Mouse (Mus musculus): Measurements from ENCODE around the gene Flna. TPM values are rescaled to one million over a fixed set of nuclear protein-coding genes. Genes with fewer than 3 reads are reported as not detected.
"Not testable (repeated sequence)": the region's sequence is repeated elsewhere in the genome, so short reads cannot be mapped to it uniquely, and the experiment has no call there.

The Flna gene
- total RNA-seq, 4 experiments from 2014 or later, result 59.1 to 98.9 (median 79.2) TPM

DNA sequence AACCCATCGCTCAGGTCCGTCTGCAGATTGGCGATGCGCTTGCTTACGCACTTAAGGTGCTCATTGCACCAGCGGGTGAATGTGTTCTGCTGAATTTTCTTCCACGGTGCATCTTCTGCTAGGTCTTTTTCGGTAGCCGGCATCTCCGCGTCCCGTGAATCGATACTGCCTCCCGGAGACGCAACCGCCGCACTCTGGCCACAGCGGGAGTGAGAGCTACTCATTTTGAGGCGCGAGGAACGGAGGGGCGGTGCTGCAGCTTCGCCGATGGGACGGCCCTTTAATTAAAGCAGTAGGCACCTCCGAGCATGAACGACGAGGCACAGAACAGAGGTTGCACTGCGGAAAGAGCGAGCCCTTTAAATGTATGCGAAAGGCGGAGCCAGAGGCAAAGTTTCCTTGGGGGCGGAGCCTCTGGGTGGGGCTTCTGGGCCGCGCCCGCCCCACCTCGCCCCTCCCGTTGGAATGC is 3.4 kb downstream of the Flna start:
- peak; percentile 89 for DNase-seq (ENCODE audit: low spot score)

DNA sequence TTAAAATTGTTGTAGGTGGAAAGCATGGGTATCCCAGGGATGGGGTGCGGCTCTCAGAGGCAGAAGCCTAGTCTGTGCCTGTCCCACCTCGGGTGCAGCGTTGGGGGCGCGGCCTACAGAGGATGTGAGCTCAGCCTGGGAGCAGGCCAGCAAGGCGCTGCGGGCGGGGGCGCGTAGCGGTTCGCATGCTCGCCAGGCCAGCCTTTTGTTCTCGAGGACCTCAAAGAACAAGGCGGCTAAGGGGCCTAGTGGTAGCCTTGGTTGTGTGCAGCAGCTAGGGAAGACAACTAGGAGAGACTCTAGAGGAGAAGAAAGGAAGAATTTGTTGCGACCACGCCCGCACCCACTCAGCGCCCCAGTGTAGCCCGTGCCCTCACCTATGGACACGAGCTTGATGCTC is 3.9 kb downstream of the Flna start:
- DNase-seq (ENCODE audit: low spot score), result peak; percentile 82

DNA sequence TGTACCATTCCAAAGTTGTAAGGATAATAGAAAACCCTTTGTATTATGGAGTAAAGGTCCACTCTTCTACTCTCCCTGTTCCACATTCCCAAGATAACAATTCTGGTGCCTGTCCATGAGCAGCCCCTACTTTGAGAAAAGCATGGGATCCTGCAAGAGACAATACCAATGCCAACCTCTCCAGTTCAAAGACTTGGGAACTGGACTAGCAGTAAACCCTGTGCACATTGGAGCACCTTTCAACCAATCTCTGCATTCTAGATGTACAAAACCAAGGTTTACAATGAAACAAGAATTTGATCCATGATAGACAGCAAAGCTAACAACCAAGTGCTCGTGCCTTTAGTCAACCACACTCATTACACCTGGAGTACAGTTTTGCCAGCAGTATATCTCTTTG is 4.5 kb downstream of the Flna start:
- no peak for DNase-seq (ENCODE audit: low spot score)

DNA sequence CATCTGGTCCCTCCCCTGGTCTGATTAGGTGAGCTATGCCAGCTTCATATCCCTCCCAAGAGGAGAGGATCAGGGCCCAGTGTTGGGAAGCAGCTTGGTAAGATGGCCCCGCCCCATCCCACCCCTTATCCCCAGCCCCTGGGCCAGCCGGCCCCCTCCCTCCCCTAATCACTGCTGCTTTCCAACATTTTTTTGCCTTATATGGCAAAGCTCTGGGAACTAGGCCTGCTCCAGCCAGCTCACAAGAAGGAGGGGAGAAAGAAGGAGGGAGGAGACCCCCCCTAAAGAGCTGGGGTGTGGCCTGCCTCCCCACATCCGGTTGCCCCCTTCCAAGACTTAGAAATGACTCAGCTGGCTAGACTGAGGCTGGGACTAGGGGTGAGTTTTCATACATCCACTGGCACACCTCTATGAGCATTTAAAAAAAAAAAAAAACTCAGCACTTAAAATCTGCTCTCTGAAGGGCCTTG is 5.0 kb downstream of the Flna start:
- DNase-seq (ENCODE audit: low spot score), result peak; percentile 71

DNA sequence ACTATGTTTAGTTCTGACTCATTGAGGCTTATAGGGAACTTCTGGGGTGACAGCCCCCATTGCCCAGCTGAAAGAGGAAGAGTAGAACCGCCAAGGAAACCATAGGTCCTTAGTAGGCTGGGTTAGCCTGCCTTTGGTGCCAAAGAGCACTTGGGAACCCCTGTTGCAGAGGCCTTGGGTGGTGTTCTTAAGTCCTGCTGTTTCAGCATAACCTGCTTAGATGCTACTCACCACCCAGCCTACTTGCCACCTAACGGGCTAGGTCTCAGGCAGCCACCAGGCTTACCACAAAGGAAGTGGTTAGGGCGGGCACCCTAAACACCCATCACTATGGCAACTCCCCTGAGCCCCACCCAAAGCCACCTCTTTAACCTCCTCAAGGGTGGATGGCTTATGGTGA is 5.8 kb downstream of the Flna start:
- no peak for DNase-seq (ENCODE audit: low spot score)

DNA sequence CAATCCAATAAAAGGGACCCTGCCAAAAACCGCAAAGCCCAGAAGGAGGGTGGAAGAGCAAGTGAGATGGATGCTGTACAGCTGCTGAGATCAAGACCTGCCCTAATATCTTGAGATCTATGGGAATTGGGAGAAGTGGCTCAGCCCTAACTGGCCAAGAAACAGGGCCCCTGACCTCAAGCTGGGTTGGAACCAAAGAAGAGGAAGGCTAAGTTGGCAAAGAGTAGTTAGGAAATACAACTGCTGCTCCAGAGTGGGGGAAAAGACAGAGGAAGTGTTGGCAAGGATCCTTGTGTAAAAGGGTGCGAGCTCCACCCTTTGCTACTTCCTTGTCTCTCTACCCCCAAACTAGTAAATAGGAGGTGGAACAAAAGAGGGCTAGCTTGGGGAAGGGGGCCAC is 6.2 kb downstream of the Flna start:
- no peak for DNase-seq (ENCODE audit: low spot score)

DNA sequence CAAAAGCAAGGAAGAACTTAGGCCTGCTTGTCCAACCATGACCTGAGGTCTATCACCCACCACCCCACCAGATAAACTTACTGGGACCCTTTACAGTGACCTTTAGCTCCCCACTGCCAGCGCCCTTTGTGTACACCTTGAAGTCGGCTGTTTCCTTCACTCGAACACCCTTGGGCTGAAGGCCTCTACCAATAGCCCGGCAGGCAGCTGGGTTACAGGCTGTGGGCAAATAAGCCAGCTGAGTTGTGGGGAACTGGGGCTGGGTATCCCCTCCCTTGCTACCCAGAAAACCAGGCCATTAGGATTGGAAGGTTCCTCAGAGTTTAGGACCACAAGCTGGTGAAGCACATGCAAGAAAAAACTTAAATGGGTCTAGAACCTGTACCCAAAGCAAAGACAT is 9.3 kb downstream of the Flna start:
- DNase-seq (ENCODE audit: low spot score), result no peak

DNA sequence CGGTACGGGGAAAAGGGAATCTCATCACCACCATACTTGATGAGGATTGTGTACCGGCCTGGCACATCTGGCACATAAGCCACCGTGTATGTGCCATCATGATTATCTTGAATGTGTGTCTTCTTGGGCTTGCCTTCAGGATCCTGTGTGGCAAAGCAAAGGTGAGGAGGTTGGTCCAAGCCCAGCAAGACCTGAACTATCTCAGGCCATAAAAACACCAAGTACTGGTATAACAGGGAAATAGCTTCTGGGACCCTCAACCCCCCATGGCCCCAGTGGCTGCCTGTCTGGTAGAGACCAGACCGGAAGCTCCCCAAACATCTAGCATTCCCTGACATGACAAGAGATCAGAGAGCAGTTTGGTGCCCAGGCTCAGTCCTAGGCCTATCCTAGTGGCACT is 16.4 kb downstream of the Flna start:
- no peak for DNase-seq (ENCODE audit: low spot score)

DNA sequence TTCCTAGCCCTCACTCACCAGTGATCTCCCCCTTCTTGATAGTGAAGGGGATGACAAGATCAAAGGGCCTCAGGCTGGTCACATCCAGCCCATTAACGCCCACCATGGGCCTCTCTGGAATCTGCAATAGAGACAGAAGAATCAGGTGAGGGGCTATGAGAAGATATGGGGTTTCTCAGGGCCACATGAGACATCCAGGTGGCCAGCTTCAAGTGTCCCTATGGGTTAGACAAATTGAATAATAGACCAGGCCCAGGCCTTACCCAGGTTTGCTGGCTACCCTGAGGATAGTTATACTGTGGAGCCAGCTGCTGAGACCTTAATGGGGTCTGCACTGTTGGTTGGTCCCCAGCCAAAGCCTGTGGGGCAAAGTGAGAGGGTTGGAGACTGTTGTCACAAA is 19.6 kb downstream of the Flna start:
- no peak for DNase-seq (ENCODE audit: low spot score)

DNA sequence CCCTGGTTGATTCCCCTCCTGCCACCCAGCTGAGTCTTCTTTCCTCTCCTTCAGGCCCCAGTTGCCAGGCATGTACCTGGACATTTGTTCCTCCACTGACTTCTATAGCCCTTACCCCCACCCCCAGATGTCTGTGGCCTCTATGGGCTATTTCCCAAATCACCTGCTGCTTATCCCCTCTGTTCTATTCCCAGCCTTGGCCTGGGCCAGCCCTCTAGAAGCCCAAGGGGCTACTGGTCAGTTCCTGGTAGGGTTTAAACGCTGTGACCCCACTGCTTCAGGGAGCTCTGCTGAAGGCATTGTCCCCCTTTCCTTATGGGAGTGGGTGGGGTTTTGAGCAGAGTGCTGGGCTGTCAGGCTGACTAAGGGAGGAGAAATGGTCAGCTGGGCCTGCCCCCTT is 29.5 kb downstream of the Flna start:
- not testable (repeated sequence) for DNase-seq (ENCODE audit: low spot score)

DNA sequence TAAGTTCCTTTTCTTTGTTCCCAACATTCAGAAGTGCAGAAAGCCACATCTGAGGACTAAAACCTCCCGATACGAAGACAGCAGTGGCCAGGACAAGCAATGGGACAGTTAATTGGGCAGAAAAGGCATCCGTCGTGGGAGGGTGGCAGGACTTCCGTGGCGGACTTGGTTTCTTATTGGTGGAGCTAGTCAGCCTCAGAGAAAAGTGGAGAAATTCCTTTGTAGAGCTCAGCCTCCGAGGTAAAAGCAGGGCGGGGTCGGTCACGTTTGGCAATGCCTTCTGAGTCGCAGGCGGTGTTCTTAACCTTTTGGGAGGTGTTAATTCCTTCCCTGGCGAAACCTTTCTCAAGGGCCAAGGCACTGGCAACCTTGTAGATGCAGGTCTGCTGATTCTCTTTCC is 30.2 kb downstream of the Flna start:
- no peak for DNase-seq (ENCODE audit: low spot score)

DNA sequence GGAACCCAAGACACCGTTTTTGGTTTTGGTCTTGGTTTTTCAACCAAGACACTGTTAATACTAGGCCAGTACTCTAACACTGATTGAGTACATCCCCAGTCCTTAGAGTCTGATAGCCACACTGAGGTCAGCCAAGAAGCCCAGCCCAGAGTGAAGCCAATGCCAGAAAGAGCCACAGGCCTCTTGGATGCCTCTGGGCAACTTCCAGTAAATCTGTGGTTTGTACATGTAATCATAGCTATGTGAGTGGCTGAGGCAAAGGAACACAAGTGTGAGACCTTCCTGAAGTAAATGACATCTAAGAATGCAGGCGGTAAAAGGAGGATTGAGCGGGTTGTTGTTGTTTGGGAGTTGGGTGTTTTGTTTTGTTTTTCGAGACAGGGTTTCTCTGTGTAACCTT is 31.1 kb downstream of the Flna start:
- DNase-seq (ENCODE audit: low spot score), result no peak

DNA sequence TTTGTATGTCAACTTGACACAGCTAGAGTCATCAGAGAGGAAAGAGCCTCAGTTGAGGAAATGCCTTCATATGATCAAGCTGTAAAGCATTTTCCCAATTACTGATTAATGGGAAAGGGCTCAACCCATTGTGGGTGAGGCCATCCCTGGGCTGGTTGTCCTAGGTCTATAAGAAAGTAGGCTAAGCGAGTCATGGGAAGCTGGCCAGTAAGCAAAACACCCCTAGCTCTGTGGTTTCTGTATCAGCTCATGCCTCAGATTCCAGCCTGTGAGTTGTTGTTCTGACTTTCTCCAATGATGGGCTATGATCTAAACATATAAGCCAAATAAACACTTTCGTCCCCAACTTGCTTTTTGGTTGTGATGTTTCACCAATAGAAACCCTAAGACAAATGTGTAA is 46.1 kb downstream of the Flna start:
- DNase-seq (ENCODE audit: low spot score), result no peak

DNA sequence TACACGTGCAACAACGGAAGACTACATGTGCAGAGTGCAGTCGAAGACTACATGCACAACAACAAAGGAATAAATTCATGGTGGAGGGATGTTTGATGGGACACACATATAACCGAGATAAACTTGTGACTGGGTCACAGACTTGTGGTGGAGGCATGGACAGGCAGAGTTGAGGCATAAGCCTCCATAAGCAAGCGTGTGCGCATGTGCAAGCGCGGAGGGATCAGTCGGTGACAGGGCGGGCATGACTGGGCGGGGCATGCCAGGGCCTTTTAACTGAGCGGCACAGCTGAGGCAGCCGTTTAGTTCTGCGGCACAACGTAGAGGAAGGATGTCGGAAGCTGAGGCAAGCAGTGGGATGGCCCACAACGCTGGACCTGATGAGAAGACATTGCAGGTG is 72.7 kb downstream of the Flna start, which contains the start of gene Tktl1:
Tktl1 (plus strand) TSS at position 301 of the 400 bp plus-strand sequence.
- DNase-seq (ENCODE audit: low spot score), result no peak

Small RNA genes lying within 50 kb of the gene (microRNA-seq; reads per million reads assigned to microRNA genes)
- not detected for gene Mir7091

Other genes starting within 250 kb of the Flna start
- gene Irak1, start 225.9 kb downstream of the Flna start, total RNA-seq (2022), result 10 to 100 TPM; 56.3 to 66.4 (median 60.9) TPM
- not detected for gene Opn1mw, start 122.4 kb downstream of the Flna start, total RNA-seq (2022)
- 10 to 100 TPM; 25.3 to 36.9 (median 31.0) TPM for gene Mecp2, start 114.5 kb downstream of the Flna start, total RNA-seq (2022)
- not detected for gene Tex28, start 82.0 kb downstream of the Flna start, total RNA-seq (2022)
- gene Tktl1, start 72.6 kb downstream of the Flna start, total RNA-seq (2022), result not detected
- 10 to 100 TPM; 31.5 to 38.2 (median 33.4) TPM for gene Emd, start 4.9 kb upstream of the Flna start, total RNA-seq (2022)
- 100 to 1,000 TPM; 121 to 325 (median 211) TPM for gene Rpl10, start 21.0 kb upstream of the Flna start, total RNA-seq (2022)
- gene Taz, start 32.1 kb upstream of the Flna start, total RNA-seq (2022), result 10 to 100 TPM; 47.1 to 63.2 (median 49.8) TPM
- gene Dnase1l1, start 32.5 kb upstream of the Flna start, total RNA-seq (2022), result 10 to 100 TPM; 17.7 to 20.0 (median 18.3) TPM
- 100 to 1,000 TPM; 130 to 144 (median 138) TPM for gene Atp6ap1, start 47.3 kb upstream of the Flna start, total RNA-seq (2022)
- gene Gdi1, start 55.2 kb upstream of the Flna start, total RNA-seq (2022), result 10 to 100 TPM; 55.5 to 80.4 (median 71.0) TPM
- gene Fam50a, start 63.2 kb upstream of the Flna start, total RNA-seq (2022), result 10 to 100 TPM; 22.7 to 28.1 (median 25.8) TPM
- 1 to 10 TPM in 1 of 4 experiments, under 1 TPM in 3; 0.19 to 1.4 (median 0.73) TPM for gene Plxna3, start 79.2 kb upstream of the Flna start, total RNA-seq (2022)
- 10 to 100 TPM; 24.0 to 33.2 (median 31.2) TPM for gene Lage3, start 103.8 kb upstream of the Flna start, total RNA-seq (2022)
- gene Ubl4a, start 123.4 kb upstream of the Flna start, total RNA-seq (2022), result 10 to 100 TPM; 74.3 to 82.5 (median 80.1) TPM
- gene Slc10a3, start 123.5 kb upstream of the Flna start, total RNA-seq (2022), result 1 to 10 TPM; 4.0 to 6.7 (median 5.8) TPM
- 10 to 100 TPM; 14.7 to 20.0 (median 18.1) TPM for gene Fam3a, start 143.5 kb upstream of the Flna start, total RNA-seq (2022)
- gene Ikbkg, start 143.5 kb upstream of the Flna start, total RNA-seq (2022), result 10 to 100 TPM; 46.2 to 56.3 (median 49.5) TPM
- 1 to 10 TPM; 5.4 to 8.0 (median 5.8) TPM for gene G6pdx, start 179.4 kb upstream of the Flna start, total RNA-seq (2022)
- gene Gm6880, start 231.6 kb upstream of the Flna start, total RNA-seq (2022), result not detected

Measured in heart, adult 8-10 months (tissue).